Mouse (Mus musculus) neural tube, embryonic 14.5 days (tissue): Measurements from ENCODE around the gene Disp1. TPM values are rescaled to one million over a fixed set of nuclear protein-coding genes. Genes with fewer than 3 reads are reported as not detected.
A peak's percentile ranks its signal among the peaks of the same experiment; 100 is the strongest.

Source experiments
- ATAC-seq: fragments of 200-750 bp; cut with Nextera tagmentation; 2 replicates; pipeline ENCODE4 v1.8.0; 2017; ENCODE audit warnings: low read depth, mild to moderate bottlenecking, moderate TSS enrichment, moderate library complexity
- H3K27ac ChIP-seq: fragments of 300-500 bp; sonication (generic); 2 replicates; pipeline ENCODE4 v1.5.1; 2014; ENCODE audit warnings: low read depth, mild to moderate bottlenecking, control low read depth, low read length, moderate library complexity, mixed read lengths
- H3K27me3 ChIP-seq: fragments of 300-500 bp; sonication (generic); 2 replicates; pipeline ENCODE4 v1.6.1; 2014; ENCODE audit warnings: low read length; ENCODE audit not compliant: control insufficient read depth, insufficient read depth
- H3K36me3 ChIP-seq: fragments of 300-500 bp; sonication (generic); 2 replicates; pipeline ENCODE4 v1.6.1; 2014; ENCODE audit warnings: low read length, mixed read lengths; ENCODE audit not compliant: control insufficient read depth, insufficient read depth
- H3K4me1 ChIP-seq: fragments of 300-500 bp; sonication (generic); 2 replicates; pipeline ENCODE4 v1.6.1; 2014; ENCODE audit warnings: low read length; ENCODE audit not compliant: control insufficient read depth, insufficient read depth
- H3K4me2 ChIP-seq: fragments of 300-500 bp; sonication (generic); 2 replicates; pipeline ENCODE4 v1.6.1; 2014; ENCODE audit warnings: mild to moderate bottlenecking, low read depth, low read length, control low read depth
- H3K4me3 ChIP-seq: fragments of 300-500 bp; sonication (generic); 2 replicates; pipeline ENCODE4 v1.5.1; 2014; ENCODE audit warnings: low read depth, low read length, control low read depth, mixed read lengths
- H3K9ac ChIP-seq: fragments of 300-500 bp; sonication (generic); replicated peaks from 2 replicates; pipeline ENCODE4 v1.6.1; 2014; ENCODE audit warnings: low read depth, mild to moderate bottlenecking, control low read depth, low read length, mixed read lengths
- H3K9me3 ChIP-seq: fragments of 300-500 bp; sonication (generic); 2 replicates; pipeline ENCODE4 v1.6.1; 2016; ENCODE audit warnings: low read length; ENCODE audit not compliant: control insufficient read depth
- WGBS: fragments of 180-500 bp; shearing (Covaris S2); extraction: QIAGEN DNeasy Blood & Tissue Kit; methylation state at CpG from one replicate; pipeline ENCODE4 v1.1.7; 2014; 5-methylcytosine and 5-hydroxymethylcytosine counted together
- polyA plus RNA-seq: library from polyadenylated mRNA; unstranded; fragments of >200 nt; fragmentation: Nextera tagmentation; extraction: Ambion mirVana; gene quantifications from 2 replicates; pipeline ENCODE4 v1.2.1, GENCODE M21; 2014

Disp1 gene
- polyA plus RNA-seq, 1 experiment from 2014 or later = 9.7 TPM

- WGBS = 50% methylated on average over 12 of the region's 12 CpGs
Observed at GRCm38 (mm10) chr1:183140511-183141268, 80.6 kb downstream of the Disp1 start.

GRCm38 (mm10) chr1:183138088-183138487 is 83.2 kb downstream of the Disp1 start:
- no peak for ATAC-seq
- Histone ChIP-seq H3K9ac (no peak overlapping the region), H3K4me1 (peaks cover 20% of the 10 kb centered on the region), H3K9me3 (no peaks in the 10 kb centered on the region), H3K4me3 (no peak overlapping the region), H3K27ac (no peak overlapping the region), H3K27me3 (no peaks in the 10 kb centered on the region), H3K4me2 (no peak overlapping the region), H3K36me3 (no peaks in the 10 kb centered on the region)
- 43% methylated on average over 4 of the region's 4 CpGs for WGBS

More at GRCm38 (mm10) chr1:183140511-183141268, 80.6 kb downstream of the Disp1 start:
- Histone ChIP-seq H3K36me3 (no peaks in the 10 kb centered on the region), H3K9me3 (no peaks in the 10 kb centered on the region), H3K27me3 (no peaks in the 10 kb centered on the region), H3K4me3 (no peak overlapping the region), H3K27ac (peak overlapping the region; percentile 66), H3K4me2 (no peak overlapping the region; the same call in 1 of the 2 replicates), H3K4me1 (peaks cover 24% of the 10 kb centered on the region), H3K9ac (no peak overlapping the region)
- ATAC-seq = 0 out of 2 replicates have a peak, but pooled peaks have one; percentile 66

GRCm38 (mm10) chr1:183134427-183134826 is 86.9 kb downstream of the Disp1 start:
- H3K4me2 ChIP-seq = no peak overlapping the region
- H3K27ac ChIP-seq = no peak overlapping the region
- no peak overlapping the region for H3K9ac ChIP-seq
- ATAC-seq = no peak
- whole genome bisulfite sequencing = 93% methylated on average over 4 of the region's 4 CpGs
- H3K36me3 ChIP-seq = no peaks in the 10 kb centered on the region
- H3K4me1 ChIP-seq = 0 out of 2 replicates have a peak, but pooled peaks cover 5% of the 10 kb centered on the region
- H3K9me3 ChIP-seq = no peaks in the 10 kb centered on the region
- no peaks in the 10 kb centered on the region for H3K27me3 ChIP-seq
- H3K4me3 ChIP-seq = no peak overlapping the region

- no peak overlapping the region for H3K4me3 ChIP-seq
- ATAC-seq = no peak
- 83% methylated on average over 3 of the region's 3 CpGs for WGBS
- H3K4me2 ChIP-seq = no peak overlapping the region
- H3K36me3 ChIP-seq = no peaks in the 10 kb centered on the region
- no peak overlapping the region for H3K9ac ChIP-seq
- no peaks in the 10 kb centered on the region for H3K9me3 ChIP-seq
- no peaks in the 10 kb centered on the region for H3K27me3 ChIP-seq
- 0 out of 2 replicates have a peak, but pooled peaks cover 5% of the 10 kb centered on the region for H3K4me1 ChIP-seq
- H3K27ac ChIP-seq = no peak overlapping the region
Observed at GRCm38 (mm10) chr1:183133440-183133839, 87.9 kb downstream of the Disp1 start.

GRCm38 (mm10) chr1:183127246-183127645 is 94.1 kb downstream of the Disp1 start:
- ATAC-seq = no peak
- no peak overlapping the region for H3K4me3 ChIP-seq
- no peak overlapping the region for H3K9ac ChIP-seq
- 0 out of 2 replicates have a peak, but pooled peaks cover 5% of the 10 kb centered on the region for H3K4me1 ChIP-seq
- H3K4me2 ChIP-seq = no peak overlapping the region
- H3K27ac ChIP-seq = no peak overlapping the region
- no peaks in the 10 kb centered on the region for H3K27me3 ChIP-seq
- WGBS = 86% methylated on average over 4 of the region's 4 CpGs
- H3K36me3 ChIP-seq = no peaks in the 10 kb centered on the region
- H3K9me3 ChIP-seq = no peaks in the 10 kb centered on the region

DNA sequence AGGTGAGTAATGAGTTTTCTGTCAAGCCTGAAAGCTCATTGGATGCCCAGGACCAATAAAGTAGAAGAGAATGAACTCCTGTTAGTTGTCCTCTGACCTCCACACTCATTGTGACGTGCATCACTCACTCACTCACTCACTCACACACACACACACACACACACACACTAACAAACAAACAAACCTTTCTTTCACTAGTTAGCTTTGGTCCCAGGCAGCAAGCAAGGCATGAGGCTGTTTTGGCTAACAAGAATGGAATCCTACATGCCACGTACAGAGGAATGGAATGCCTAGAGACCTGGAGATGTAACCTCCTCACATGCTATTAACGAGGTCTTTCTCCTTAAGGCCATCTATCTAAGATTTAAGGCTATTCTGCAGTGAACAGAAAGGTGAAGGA is 97.6 kb downstream of the Disp1 start:
- Histone ChIP-seq H3K9ac (no peak overlapping the region), H3K36me3 (no peaks in the 10 kb centered on the region), H3K4me1 (peaks cover under 1% of the 10 kb centered on the region; the same call in 1 of the 2 replicates), H3K4me2 (no peak overlapping the region), H3K9me3 (no peaks in the 10 kb centered on the region), H3K4me3 (no peak overlapping the region), H3K27me3 (no peaks in the 10 kb centered on the region), H3K27ac (no peak overlapping the region)
- ATAC-seq = no peak
- WGBS = 37% methylated on average over 3 of the region's 3 CpGs

DNA sequence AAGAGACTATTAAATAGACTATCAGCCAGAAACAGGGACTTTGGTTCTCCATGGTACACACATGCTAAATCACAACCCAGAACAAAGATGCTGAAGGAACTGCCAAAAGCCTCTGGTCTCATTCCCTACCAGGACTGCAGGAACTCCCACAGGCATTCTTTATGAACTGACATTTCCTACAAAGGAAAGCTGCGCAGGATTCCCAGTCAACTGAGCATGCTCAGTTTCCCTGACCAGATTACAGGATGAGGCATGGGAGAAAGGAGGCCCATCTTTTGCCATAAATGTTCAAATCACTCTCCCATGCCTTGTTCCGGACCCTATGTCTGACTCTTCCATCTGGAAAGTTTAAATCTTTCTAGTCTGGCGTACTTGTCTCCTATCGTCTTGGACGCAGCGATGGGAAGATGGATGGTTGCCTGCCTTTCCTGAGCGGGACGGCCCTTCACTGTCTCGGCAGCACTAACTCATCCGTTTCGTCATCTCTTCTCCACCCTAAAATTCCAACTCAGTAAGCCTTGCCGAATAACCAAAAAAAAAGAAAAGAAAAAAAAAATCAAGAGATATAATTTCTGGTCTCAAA is 100.9 kb downstream of the Disp1 start:
- WGBS = 60% methylated on average over 12 of the region's 12 CpGs
- H3K27ac ChIP-seq = peak overlapping the region; percentile 16; the same call in 1 of the 2 replicates
- no peak overlapping the region for H3K4me2 ChIP-seq
- no peaks in the 10 kb centered on the region for H3K36me3 ChIP-seq
- no peak overlapping the region for H3K4me3 ChIP-seq
- H3K27me3 ChIP-seq = no peaks in the 10 kb centered on the region
- ATAC-seq = no peak
- 0 out of 2 replicates have a peak overlapping the region, but pooled peaks have one; percentile 0 for H3K9ac ChIP-seq
- H3K4me1 ChIP-seq = peaks cover 14% of the 10 kb centered on the region; the same call in 1 of the 2 replicates
- H3K9me3 ChIP-seq = no peaks in the 10 kb centered on the region

DNA sequence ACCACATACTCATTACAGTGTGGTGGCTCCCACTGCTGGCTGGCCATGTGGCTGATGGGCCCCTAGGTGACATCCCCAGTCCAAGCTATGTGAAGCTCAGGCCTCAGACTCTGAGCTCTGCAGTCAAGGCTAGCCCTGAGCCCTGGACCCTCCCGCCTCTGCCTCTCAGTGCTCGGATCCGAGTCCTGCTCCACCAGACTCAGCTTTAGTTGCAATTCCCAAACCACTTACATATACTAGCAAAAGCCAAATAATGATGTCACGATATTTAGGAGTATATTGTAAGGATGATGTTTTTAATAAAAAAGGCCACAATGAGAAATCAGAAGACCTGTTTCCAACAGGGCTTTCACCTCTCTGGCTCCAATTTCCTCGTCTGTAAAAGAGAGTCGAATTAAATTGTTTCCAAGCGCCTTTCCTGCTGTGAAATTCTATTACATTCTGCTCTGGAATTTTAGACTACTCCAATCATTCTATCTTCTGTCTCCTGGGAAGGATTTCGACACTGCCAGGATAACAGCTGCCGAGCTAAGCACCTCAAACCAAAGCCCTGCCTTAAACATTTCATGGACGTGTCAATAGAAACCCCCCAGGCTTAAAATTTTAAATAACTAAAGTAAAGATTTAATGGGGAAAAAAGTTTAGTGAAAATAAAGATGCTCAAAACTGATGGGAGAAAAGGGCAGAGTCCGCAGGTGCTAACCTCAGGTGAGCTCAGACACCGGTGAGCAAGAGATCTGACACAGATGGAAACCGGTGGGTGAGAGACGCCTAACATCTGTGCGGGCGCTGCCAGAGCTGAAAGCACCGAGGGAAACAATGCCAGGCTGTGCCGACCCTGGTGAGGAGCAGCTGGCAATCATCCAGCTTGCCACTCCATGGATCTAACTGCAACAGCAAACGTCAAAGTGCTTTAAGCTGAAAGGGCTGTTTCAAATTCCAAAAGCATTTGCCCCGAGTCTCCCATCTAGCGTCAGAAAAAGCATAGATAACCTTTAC is 103.2 kb downstream of the Disp1 start:
- Histone ChIP-seq H3K9ac (no peak overlapping the region), H3K4me3 (no peak overlapping the region), H3K9me3 (no peaks in the 10 kb centered on the region), H3K36me3 (no peaks in the 10 kb centered on the region), H3K27ac (peak overlapping the region; percentile 55), H3K4me1 (peaks cover 14% of the 10 kb centered on the region; the same call in 1 of the 2 replicates), H3K4me2 (0 out of 2 replicates have a peak overlapping the region, but pooled peaks have one; percentile 14), H3K27me3 (no peaks in the 10 kb centered on the region)
- 40% methylated on average over 21 of the region's 21 CpGs for WGBS
- peak; percentile 62; the same call in 1 of the 2 replicates for ATAC-seq
